ENCODE assay signal across 9 mouse cellular contexts in the genomic region with DNA sequence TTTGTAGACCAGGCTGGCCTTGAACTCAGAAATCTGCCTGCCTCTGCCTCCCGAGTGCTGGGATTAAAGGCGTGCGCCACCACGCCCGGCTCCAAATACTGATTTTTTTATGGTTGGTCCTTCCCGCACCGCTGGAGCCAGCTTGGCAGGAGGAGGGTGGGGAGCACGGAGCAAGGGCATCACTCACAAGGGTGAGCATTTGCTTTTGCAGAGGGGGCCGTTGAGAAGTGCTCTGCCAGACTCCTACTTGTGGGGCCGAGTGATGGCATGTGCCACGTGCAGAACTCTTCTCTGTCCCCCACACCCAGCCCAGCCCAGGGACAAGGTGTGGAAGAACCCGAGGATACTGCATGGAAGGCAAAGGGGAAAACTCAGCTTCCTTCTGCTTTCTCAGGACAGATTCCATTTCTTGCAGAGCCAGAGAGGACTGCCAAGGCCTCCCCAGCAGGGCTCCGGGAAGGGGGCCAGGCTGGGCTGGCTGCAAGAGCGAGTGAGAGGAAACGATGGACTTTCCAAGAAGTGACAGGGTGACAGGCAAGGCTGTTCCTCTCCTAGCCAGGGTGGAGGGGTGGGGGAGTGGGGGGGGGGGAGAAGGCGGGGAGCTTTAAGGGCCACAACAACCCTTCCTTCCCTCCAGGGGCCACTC. TPM values are rescaled to one million over a fixed set of nuclear protein-coding genes. Genes with fewer than 3 reads are reported as not detected.
A peak's percentile ranks its signal among the peaks of the same experiment; 100 is the strongest.
DNase-seq lines count a peak whose midpoint lies in the region; ATAC-seq and TF ChIP-seq lines count a peak whose summit lies in the region.
"Had no signal": no experiment of that assay in that cellular context is flagged by ENCODE, and none has a peak within 500 bp of the region (broad histone marks: within the 10 kb centered on the region; RNA-seq: fewer than 3 reads in every experiment).

No protein-coding gene starts in this region.

- no peak for ATAC-seq in forebrain, embryonic 14.5 days
- no peak; the same call in 1 of the 2 replicates for ATAC-seq in heart, postnatal 0 days (ENCODE audit: insufficient read depth, low read depth)
- no peak for ATAC-seq in intestine, embryonic 16.5 days

- no peak overlapping the region for H3K4me2 ChIP-seq in forebrain, embryonic 14.5 days (ENCODE audit: low read length)
- H3K4me2 ChIP-seq in heart, postnatal 0 days (ENCODE audit: low read depth, low read length): no peak overlapping the region
- H3K4me2 ChIP-seq in intestine, embryonic 16.5 days (ENCODE audit: low read depth, low read length): no peak overlapping the region

- H3K27me3 ChIP-seq in forebrain, embryonic 14.5 days (replicated peaks; ENCODE audit: control insufficient read depth, insufficient read depth, low read length): no peaks in the 10 kb centered on the region
- H3K27me3 ChIP-seq in forebrain, embryonic 10.5 days (ENCODE audit: poor library complexity, severe bottlenecking): no peaks in the 10 kb centered on the region
- no peaks in the 10 kb centered on the region for H3K27me3 ChIP-seq in heart, postnatal 0 days (ENCODE audit: control insufficient read depth, insufficient read depth, low read length)
- H3K27me3 ChIP-seq in intestine, embryonic 16.5 days (replicated peaks; ENCODE audit: control insufficient read depth, insufficient read depth, low read length): no peaks in the 10 kb centered on the region

- H3K4me1 ChIP-seq in forebrain, embryonic 14.5 days (ENCODE audit: control insufficient read depth, insufficient read depth, low read length): no peaks in the 10 kb centered on the region
- H3K4me1 ChIP-seq in forebrain, embryonic 10.5 days: peaks cover 2% of the 10 kb centered on the region; the same call in 1 of the 2 replicates
- peaks cover 4% of the 10 kb centered on the region; the same call in 1 of the 2 replicates for H3K4me1 ChIP-seq in heart, postnatal 0 days (ENCODE audit: control insufficient read depth, insufficient read depth)
- peaks cover 12% of the 10 kb centered on the region for H3K4me1 ChIP-seq in intestine, embryonic 16.5 days (ENCODE audit: control insufficient read depth, insufficient read depth, low read length)

- intact Hi-C loops in left cerebral cortex, postnatal 4 days (cut with DNase I): no loop called here

- no peak overlapping the region for H3K4me3 ChIP-seq in forebrain, embryonic 14.5 days (ENCODE audit: low read depth, low read length)
- H3K4me3 ChIP-seq in forebrain, embryonic 10.5 days: no peak overlapping the region
- no peak overlapping the region for H3K4me3 ChIP-seq in heart, postnatal 0 days (ENCODE audit: low read depth, low read length)
- H3K4me3 ChIP-seq in intestine, embryonic 16.5 days (ENCODE audit: low read length): no peak overlapping the region
- H3K4me3 ChIP-seq: myocyte had no signal

- DNase-seq in forebrain, embryonic 14.5 days (ENCODE audit: low spot score): peak; percentile 35
- DNase-seq in forebrain, embryonic 10.5 days (ENCODE audit: extremely low spot score, low spot score): no peak
- DNase-seq in urinary bladder, postnatal 14 days (ENCODE audit: low spot score): peak; percentile 69
- no peak for DNase-seq in urinary bladder, postnatal 10 days (ENCODE audit: low spot score)
- no peak for DNase-seq in heart, postnatal 0 days (ENCODE audit: low spot score)
- peak; percentile 93 for DNase-seq in left cerebral cortex, postnatal 4 days
- DNase-seq in B cell, adult 2 months: no peak

- no peak for TF ChIP-seq CTCF in heart, postnatal 0 days (IDR thresholded peaks at IDR 0.05; ENCODE audit: low read depth)

- TF ChIP-seq EP300 in heart, postnatal 0 days (IDR thresholded peaks at IDR 0.05; ENCODE audit: low read depth): no peak

- no peak overlapping the region for H3K9ac ChIP-seq in forebrain, embryonic 14.5 days (ENCODE audit: low read length)
- H3K9ac ChIP-seq in heart, postnatal 0 days (replicated peaks; ENCODE audit: low read depth, low read length): no peak overlapping the region
- no peak overlapping the region for H3K9ac ChIP-seq in intestine, embryonic 16.5 days (ENCODE audit: low read depth, low read length)

- no peaks in the 10 kb centered on the region for H3K9me3 ChIP-seq in forebrain, embryonic 14.5 days (replicated peaks; ENCODE audit: control insufficient read depth, low read length)
- no peaks in the 10 kb centered on the region for H3K9me3 ChIP-seq in forebrain, embryonic 10.5 days
- no peaks in the 10 kb centered on the region for H3K9me3 ChIP-seq in heart, postnatal 0 days (replicated peaks; ENCODE audit: control insufficient read depth, low read length)
- no peaks in the 10 kb centered on the region for H3K9me3 ChIP-seq in intestine, embryonic 16.5 days (ENCODE audit: control insufficient read depth, low read length)

- no peak overlapping the region for H3K27ac ChIP-seq in forebrain, embryonic 14.5 days (ENCODE audit: low read depth, low read length)
- H3K27ac ChIP-seq in forebrain, embryonic 10.5 days: no peak overlapping the region
- H3K27ac ChIP-seq in heart, postnatal 0 days (ENCODE audit: low read depth): peak overlapping the region; percentile 21
- no peak overlapping the region for H3K27ac ChIP-seq in intestine, embryonic 16.5 days (ENCODE audit: low read length)

- WGBS in forebrain, embryonic 14.5 days: 84% methylated on average over 16 of the region's 16 CpGs
- WGBS in forebrain, embryonic 10.5 days: 94% methylated on average over 16 of the region's 16 CpGs
- 77% methylated on average over 16 of the region's 16 CpGs for WGBS in heart, postnatal 0 days
- 90% methylated on average over 15 of the region's 16 CpGs for WGBS in intestine, embryonic 16.5 days

- peaks cover 47% of the 10 kb centered on the region for H3K36me3 ChIP-seq in forebrain, embryonic 14.5 days (ENCODE audit: control insufficient read depth, insufficient read depth, low read length)
- peaks cover 71% of the 10 kb centered on the region for H3K36me3 ChIP-seq in forebrain, embryonic 10.5 days (replicated peaks)
- H3K36me3 ChIP-seq in heart, postnatal 0 days (replicated peaks; ENCODE audit: control insufficient read depth, insufficient read depth, low read length): peaks cover 19% of the 10 kb centered on the region
- H3K36me3 ChIP-seq in intestine, embryonic 16.5 days (ENCODE audit: control insufficient read depth, insufficient read depth, low read length): peaks cover 3% of the 10 kb centered on the region; the same call in 1 of the 2 replicates

RNA-seq across cellular contexts. Expression of a gene that starts 9.0 kb away (rescaled TPM):
- polyA plus RNA-seq in forebrain, embryonic 14.5 days (2014; fragmentation: Nextera tagmentation; extraction: Ambion mirVana): 44.6 and 46.2 TPM in 2 replicates
- polyA plus RNA-seq in forebrain, embryonic 10.5 days (2016; fragmentation: Nextera tagmentation; extraction: Ambion mirVana): 12.5 and 12.7 TPM in 2 replicates
- total RNA-seq in heart, postnatal 0 days (2014; rRNA removed; ENCODE audit: low replicate concordance): 11.1 and 13.4 TPM in 2 replicates
- 18.5 and 20.1 TPM in 2 replicates for polyA plus RNA-seq in heart, postnatal 0 days (2015; fragmentation: Nextera tagmentation; extraction: Ambion mirVana)
- total RNA-seq in left cerebral cortex, postnatal 4 days (2021): 10 to 100 TPM; 61.2 to 61.6 TPM
- polyA plus RNA-seq in intestine, embryonic 16.5 days (2015; fragmentation: Nextera tagmentation; extraction: Ambion mirVana): 39.7 and 46.7 TPM in 2 replicates

RNA-seq across cellular contexts. Expression of a gene that starts 18.3 kb away (rescaled TPM):
- polyA plus RNA-seq in forebrain, embryonic 14.5 days (2014; fragmentation: Nextera tagmentation; extraction: Ambion mirVana): 132 TPM in 2 replicates
- 821 and 911 TPM in 2 replicates for polyA plus RNA-seq in forebrain, embryonic 10.5 days (2016; fragmentation: Nextera tagmentation; extraction: Ambion mirVana)
- 108 TPM in 2 replicates for total RNA-seq in heart, postnatal 0 days (2014; rRNA removed; ENCODE audit: low replicate concordance)
- 56.7 and 59.7 TPM in 2 replicates for polyA plus RNA-seq in heart, postnatal 0 days (2015; fragmentation: Nextera tagmentation; extraction: Ambion mirVana)
- 10 to 100 TPM; 43.6 to 45.5 TPM for total RNA-seq in left cerebral cortex, postnatal 4 days (2021)
- 286 and 319 TPM in 2 replicates for polyA plus RNA-seq in intestine, embryonic 16.5 days (2015; fragmentation: Nextera tagmentation; extraction: Ambion mirVana)

RNA-seq across cellular contexts. Expression of a gene that starts 48.7 kb away (rescaled TPM):
- polyA plus RNA-seq in forebrain, embryonic 14.5 days (2014; fragmentation: Nextera tagmentation; extraction: Ambion mirVana): 175 and 178 TPM in 2 replicates
- polyA plus RNA-seq in forebrain, embryonic 10.5 days (2016; fragmentation: Nextera tagmentation; extraction: Ambion mirVana): 81.9 and 91.7 TPM in 2 replicates
- 159 and 184 TPM in 2 replicates for total RNA-seq in heart, postnatal 0 days (2014; rRNA removed; ENCODE audit: low replicate concordance)
- 139 and 140 TPM in 2 replicates for polyA plus RNA-seq in heart, postnatal 0 days (2015; fragmentation: Nextera tagmentation; extraction: Ambion mirVana)
- 100 to 1,000 TPM; 506 to 527 TPM for total RNA-seq in left cerebral cortex, postnatal 4 days (2021)
- polyA plus RNA-seq in intestine, embryonic 16.5 days (2015; fragmentation: Nextera tagmentation; extraction: Ambion mirVana): 56.6 and 57.4 TPM in 2 replicates

RNA-seq across cellular contexts. Expression of a gene that starts 53.4 kb away (rescaled TPM):
- 2.0 and 2.4 TPM in 2 replicates for polyA plus RNA-seq in forebrain, embryonic 14.5 days (2014; fragmentation: Nextera tagmentation; extraction: Ambion mirVana)
- polyA plus RNA-seq in forebrain, embryonic 10.5 days (2016; fragmentation: Nextera tagmentation; extraction: Ambion mirVana): 0.61 and 0.73 TPM in 2 replicates
- not detected in 2 replicates for total RNA-seq in heart, postnatal 0 days (2014; rRNA removed; ENCODE audit: low replicate concordance)
- polyA plus RNA-seq in heart, postnatal 0 days (2015; fragmentation: Nextera tagmentation; extraction: Ambion mirVana): 0.03 TPM in 1 of 2 replicates, not detected in the other
- total RNA-seq in left cerebral cortex, postnatal 4 days (2021): 10 to 100 TPM; 14.4 to 18.2 TPM
- 0.40 and 0.44 TPM in 2 replicates for polyA plus RNA-seq in intestine, embryonic 16.5 days (2015; fragmentation: Nextera tagmentation; extraction: Ambion mirVana)
- polyA plus RNA-seq: myocyte had no signal

Comparison
In these comparisons a context has a peak if more than half of its experiments do, and no peak if none do; other contexts are left out.
1. DNase-seq: peak in forebrain, embryonic 14.5 days (single experiment), urinary bladder, postnatal 14 days (single experiment) and left cerebral cortex, postnatal 4 days (single experiment); none in forebrain, embryonic 10.5 days (single experiment), urinary bladder, postnatal 10 days (single experiment), heart, postnatal 0 days (single experiment) and B cell, adult 2 months (0 of 2).